Mouse (Mus musculus): Measurements from ENCODE around the gene Ints12. TPM values are rescaled to one million over a fixed set of nuclear protein-coding genes. Genes with fewer than 3 reads are reported as not detected.

Ints12 gene
- polyA plus RNA-seq, 1 experiment = 10.4 TPM

GRCm38 (mm10) chr3:133092274-133092853 lies 724 bp downstream of the Ints12 start:
- TF ChIP-seq POLR2A (IDR thresholded peaks at IDR 0.05; ENCODE audit: borderline replicate concordance, insufficient read depth, low read length) (no peak), CTCF (IDR thresholded peaks at IDR 0.05; ENCODE audit: borderline replicate concordance, insufficient read depth, low read depth, low read length) (no peak)
- Histone ChIP-seq H3K27me3 (ENCODE audit: control insufficient read depth, insufficient read depth, low read length) (no peaks in the 10 kb centered on the region), H3K4me3 (replicated peaks; ENCODE audit: insufficient read depth, low read depth, low read length) (peak overlapping the region; percentile 71), H3K27ac (ENCODE audit: insufficient read depth, low read length) (peak overlapping the region; percentile 47; the same call in 1 of the 2 replicates), H3K4me1 (ENCODE audit: control insufficient read depth, insufficient read depth, low read length) (no peaks in the 10 kb centered on the region)
- under 1% methylated on average over 7 of the region's 7 CpGs for WGBS
- DNase-seq = no peak

- Histone ChIP-seq H3K27me3 (ENCODE audit: control insufficient read depth, insufficient read depth, low read length) (no peaks in the 10 kb centered on the region), H3K4me1 (ENCODE audit: control insufficient read depth, insufficient read depth, low read length) (no peaks in the 10 kb centered on the region), H3K4me3 (replicated peaks; ENCODE audit: insufficient read depth, low read depth, low read length) (no peak overlapping the region), H3K27ac (ENCODE audit: insufficient read depth, low read length) (no peak overlapping the region)
- TF ChIP-seq POLR2A (IDR thresholded peaks at IDR 0.05; ENCODE audit: borderline replicate concordance, insufficient read depth, low read length) (no peak), CTCF (IDR thresholded peaks at IDR 0.05; ENCODE audit: borderline replicate concordance, insufficient read depth, low read depth, low read length) (no peak)
- WGBS = 86% methylated on average over 1 of the region's 1 CpGs
- DNase-seq = no peak
Observed at GRCm38 (mm10) chr3:133092936-133093335, 1.3 kb downstream of the Ints12 start.

GRCm38 (mm10) chr3:133094305-133094704 lies 2.7 kb downstream of the Ints12 start:
- Histone ChIP-seq H3K27ac (ENCODE audit: insufficient read depth, low read length) (no peak overlapping the region), H3K4me1 (ENCODE audit: control insufficient read depth, insufficient read depth, low read length) (no peaks in the 10 kb centered on the region), H3K27me3 (ENCODE audit: control insufficient read depth, insufficient read depth, low read length) (no peaks in the 10 kb centered on the region), H3K4me3 (replicated peaks; ENCODE audit: insufficient read depth, low read depth, low read length) (no peak overlapping the region)
- no peak for DNase-seq
- 78% methylated on average over 1 of the region's 1 CpGs for WGBS
- TF ChIP-seq CTCF (IDR thresholded peaks at IDR 0.05; ENCODE audit: borderline replicate concordance, insufficient read depth, low read depth, low read length) = no peak
- TF ChIP-seq POLR2A (IDR thresholded peaks at IDR 0.05; ENCODE audit: borderline replicate concordance, insufficient read depth, low read length) = no peak

- no peak for DNase-seq
- no peaks in the 10 kb centered on the region for H3K27me3 ChIP-seq (ENCODE audit: control insufficient read depth, insufficient read depth, low read length)
- H3K4me1 ChIP-seq (ENCODE audit: control insufficient read depth, insufficient read depth, low read length) = no peaks in the 10 kb centered on the region
- H3K4me3 ChIP-seq (replicated peaks; ENCODE audit: insufficient read depth, low read depth, low read length) = no peak overlapping the region
- 96% methylated on average over 6 of the region's 6 CpGs for WGBS
- no peak overlapping the region for H3K27ac ChIP-seq (ENCODE audit: insufficient read depth, low read length)
- TF ChIP-seq CTCF (IDR thresholded peaks at IDR 0.05; ENCODE audit: borderline replicate concordance, insufficient read depth, low read depth, low read length) = no peak
- no peak for TF ChIP-seq POLR2A (IDR thresholded peaks at IDR 0.05; ENCODE audit: borderline replicate concordance, insufficient read depth, low read length)
Observed at GRCm38 (mm10) chr3:133097936-133098335, 6.3 kb downstream of the Ints12 start.

GRCm38 (mm10) chr3:133098336-133098735 lies 6.7 kb downstream of the Ints12 start:
- no peaks in the 10 kb centered on the region for H3K27me3 ChIP-seq (ENCODE audit: control insufficient read depth, insufficient read depth, low read length)
- H3K4me1 ChIP-seq (ENCODE audit: control insufficient read depth, insufficient read depth, low read length) = no peaks in the 10 kb centered on the region
- TF ChIP-seq CTCF (IDR thresholded peaks at IDR 0.05; ENCODE audit: borderline replicate concordance, insufficient read depth, low read depth, low read length) (no peak), POLR2A (IDR thresholded peaks at IDR 0.05; ENCODE audit: borderline replicate concordance, insufficient read depth, low read length) (no peak)
- no peak overlapping the region for H3K4me3 ChIP-seq (replicated peaks; ENCODE audit: insufficient read depth, low read depth, low read length)
- no peak overlapping the region for H3K27ac ChIP-seq (ENCODE audit: insufficient read depth, low read length)
- DNase-seq = no peak
- 95% methylated on average over 4 of the region's 4 CpGs for WGBS

- H3K27me3 ChIP-seq (ENCODE audit: control insufficient read depth, insufficient read depth, low read length) = no peaks in the 10 kb centered on the region
Observed at GRCm38 (mm10) chr3:133098909-133099308, 7.3 kb downstream of the Ints12 start.

GRCm38 (mm10) chr3:133103768-133104167 lies 12.1 kb downstream of the Ints12 start:
- DNase-seq = no peak
- WGBS = 86% methylated on average over 3 of the region's 3 CpGs
- no peaks in the 10 kb centered on the region for H3K4me1 ChIP-seq (ENCODE audit: control insufficient read depth, insufficient read depth, low read length)
- no peak overlapping the region for H3K4me3 ChIP-seq (replicated peaks; ENCODE audit: insufficient read depth, low read depth, low read length)
- no peaks in the 10 kb centered on the region for H3K27me3 ChIP-seq (ENCODE audit: control insufficient read depth, insufficient read depth, low read length)
- no peak for TF ChIP-seq CTCF (IDR thresholded peaks at IDR 0.05; ENCODE audit: borderline replicate concordance, insufficient read depth, low read depth, low read length)
- TF ChIP-seq POLR2A (IDR thresholded peaks at IDR 0.05; ENCODE audit: borderline replicate concordance, insufficient read depth, low read length) = no peak
- H3K27ac ChIP-seq (ENCODE audit: insufficient read depth, low read length) = no peak overlapping the region

More at GRCm38 (mm10) chr3:133098909-133099308, 7.3 kb downstream of the Ints12 start:
- no peaks in the 10 kb centered on the region for H3K4me1 ChIP-seq (ENCODE audit: control insufficient read depth, insufficient read depth, low read length)
- no peak overlapping the region for H3K4me3 ChIP-seq (replicated peaks; ENCODE audit: insufficient read depth, low read depth, low read length)
- H3K27ac ChIP-seq (ENCODE audit: insufficient read depth, low read length) = no peak overlapping the region
- no peak for DNase-seq
- 96% methylated on average over 2 of the region's 2 CpGs for WGBS
- no peak for TF ChIP-seq CTCF (IDR thresholded peaks at IDR 0.05; ENCODE audit: borderline replicate concordance, insufficient read depth, low read depth, low read length)
- TF ChIP-seq POLR2A (IDR thresholded peaks at IDR 0.05; ENCODE audit: borderline replicate concordance, insufficient read depth, low read length) = no peak

- no peaks in the 10 kb centered on the region for H3K4me1 ChIP-seq (ENCODE audit: control insufficient read depth, insufficient read depth, low read length)
Observed at GRCm38 (mm10) chr3:133104436-133104835, 12.8 kb downstream of the Ints12 start.

More at GRCm38 (mm10) chr3:133104436-133104835, 12.8 kb downstream of the Ints12 start:
- WGBS = 92% methylated on average over 3 of the region's 3 CpGs
- Histone ChIP-seq H3K27me3 (ENCODE audit: control insufficient read depth, insufficient read depth, low read length) (no peaks in the 10 kb centered on the region), H3K4me3 (replicated peaks; ENCODE audit: insufficient read depth, low read depth, low read length) (no peak overlapping the region), H3K27ac (ENCODE audit: insufficient read depth, low read length) (no peak overlapping the region)
- TF ChIP-seq CTCF (IDR thresholded peaks at IDR 0.05; ENCODE audit: borderline replicate concordance, insufficient read depth, low read depth, low read length) (no peak), POLR2A (IDR thresholded peaks at IDR 0.05; ENCODE audit: borderline replicate concordance, insufficient read depth, low read length) (no peak)
- DNase-seq = no peak

Measured in cerebellum, adult 2 months (tissue).